Comparison of ENCODE assay signal across 27 mouse cellular contexts in genomic region chr9:111575889-111576288, GRCm38 (mm10).
"Had no signal": no experiment of that assay in that cellular context is flagged by ENCODE, and none has a peak within 500 bp of the region (broad histone marks: within the 10 kb centered on the region; RNA-seq: fewer than 3 reads in every experiment).

No protein-coding gene starts in this region.

- H3K9me3 ChIP-seq: heart, embryonic 13.5 days; heart, embryonic 15.5 days; hindbrain, embryonic 10.5 days; hindbrain, embryonic 13.5 days; hindbrain, embryonic 15.5 days; intestine, embryonic 15.5 days; limb, embryonic 10.5 days; limb, embryonic 12.5 days; liver, embryonic 13.5 days; liver, embryonic 15.5 days had no signal

- DNase-seq: gastrocnemius, adult 2 months; gastrocnemius, postnatal 10 days; gastrocnemius, postnatal 25 days; heart, adult 2 months; heart, postnatal 14 days; heart, postnatal 36 days; kidney, adult 11 months; kidney, adult 2 months; kidney, postnatal 10 days; kidney, postnatal 25 days; kidney, postnatal 4 days; liver; liver, embryonic 13.5 days had no signal

- H3K9ac ChIP-seq: heart, embryonic 13.5 days; heart, embryonic 15.5 days; hindbrain, embryonic 13.5 days; hindbrain, embryonic 15.5 days; intestine, embryonic 15.5 days; limb, embryonic 12.5 days; liver, embryonic 13.5 days; liver, embryonic 15.5 days had no signal

- ATAC-seq: hindbrain, postnatal 0 days; intestine, embryonic 15.5 days had no signal

- H3K4me1 ChIP-seq: hindbrain, embryonic 10.5 days; intestine, embryonic 15.5 days; limb, embryonic 12.5 days; liver, embryonic 13.5 days; liver, embryonic 15.5 days had no signal

- H3K27me3 ChIP-seq: heart, embryonic 13.5 days; heart, embryonic 15.5 days; hindbrain, embryonic 13.5 days; hindbrain, embryonic 15.5 days; intestine, embryonic 15.5 days; liver, embryonic 13.5 days; liver, embryonic 15.5 days had no signal

- H3K27ac ChIP-seq: gastrocnemius, adult 2 months; heart, adult 2 months; heart, embryonic 13.5 days; heart, embryonic 15.5 days; hindbrain, embryonic 10.5 days; hindbrain, embryonic 13.5 days; hindbrain, embryonic 15.5 days; hindbrain, postnatal 0 days; intestine, embryonic 15.5 days; layer of hippocampus, adult 2 months; left cerebral cortex, adult 2 months; limb, embryonic 10.5 days; limb, embryonic 12.5 days; liver, embryonic 13.5 days; liver, embryonic 15.5 days had no signal

- H3K4me3 ChIP-seq: gastrocnemius, adult 2 months; heart, adult 2 months; heart, embryonic 13.5 days; heart, embryonic 15.5 days; hindbrain, embryonic 10.5 days; hindbrain, embryonic 13.5 days; hindbrain, embryonic 15.5 days; intestine, embryonic 15.5 days; layer of hippocampus, adult 2 months; left cerebral cortex, adult 2 months; limb, embryonic 10.5 days; limb, embryonic 12.5 days; liver, embryonic 13.5 days; liver, embryonic 15.5 days had no signal

- H3K36me3 ChIP-seq: heart, embryonic 13.5 days; heart, embryonic 15.5 days; hindbrain, embryonic 10.5 days; hindbrain, embryonic 13.5 days; hindbrain, embryonic 15.5 days; intestine, embryonic 15.5 days; limb, embryonic 10.5 days; limb, embryonic 12.5 days; liver, embryonic 13.5 days; liver, embryonic 15.5 days had no signal

- H3K4me2 ChIP-seq: heart, embryonic 11.5 days; heart, embryonic 13.5 days; heart, embryonic 15.5 days; hindbrain, embryonic 13.5 days; hindbrain, embryonic 15.5 days; intestine, embryonic 15.5 days; limb, embryonic 12.5 days; liver, embryonic 11.5 days; liver, embryonic 13.5 days; liver, embryonic 15.5 days had no signal
